Mouse (Mus musculus): ENCODE data around the gene Cd200.

Gene Cd200

DNA sequence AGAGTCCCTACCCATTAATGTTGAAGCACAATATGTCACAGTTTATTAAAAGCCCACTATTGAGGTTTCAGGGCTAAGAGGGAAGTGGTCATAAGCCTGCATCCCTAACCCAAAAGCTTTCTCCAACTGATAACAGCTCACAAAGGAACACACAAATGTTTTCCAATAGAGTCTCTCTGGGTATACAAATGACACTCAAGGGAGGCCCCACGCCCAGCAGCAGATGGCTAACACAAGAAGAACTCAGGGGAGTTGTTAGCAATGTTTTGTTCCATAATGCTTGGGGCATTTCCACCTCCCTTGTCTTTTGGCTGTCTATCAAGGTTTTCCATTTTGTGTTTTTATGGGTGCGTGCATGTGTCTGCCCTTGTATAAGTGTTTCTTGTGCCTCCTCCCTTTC lies 64.0 kb downstream of the Cd200 start:
- DNase-seq (ENCODE audit: extremely low read depth, low read depth), result no peak

GRCm38 (mm10) chr16:45336478-45336877 lies 72.4 kb downstream of the Cd200 start:
- no peak for DNase-seq (ENCODE audit: extremely low read depth, low read depth)

DNA sequence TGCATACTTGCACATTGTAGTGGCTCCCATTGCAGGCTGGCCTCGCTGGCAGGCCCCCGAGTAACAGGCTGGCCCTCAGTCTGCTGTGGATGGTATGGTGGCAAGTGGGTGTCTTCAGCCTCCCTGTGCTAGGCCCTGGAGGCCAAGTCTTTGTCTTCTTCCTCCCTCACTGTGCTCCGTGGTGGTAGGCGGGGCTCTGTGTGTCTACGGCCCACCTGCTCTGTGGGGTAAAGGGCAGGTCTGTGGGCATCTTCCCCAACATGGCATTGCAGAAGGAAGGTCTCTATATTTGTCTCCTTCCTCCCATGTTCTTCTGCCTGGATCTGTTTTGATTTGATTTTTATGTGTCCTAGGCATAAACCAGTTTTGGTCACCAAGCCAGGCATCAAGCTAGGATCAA lies 74.0 kb downstream of the Cd200 start:
- no peak for DNase-seq (ENCODE audit: extremely low read depth, low read depth)

DNA sequence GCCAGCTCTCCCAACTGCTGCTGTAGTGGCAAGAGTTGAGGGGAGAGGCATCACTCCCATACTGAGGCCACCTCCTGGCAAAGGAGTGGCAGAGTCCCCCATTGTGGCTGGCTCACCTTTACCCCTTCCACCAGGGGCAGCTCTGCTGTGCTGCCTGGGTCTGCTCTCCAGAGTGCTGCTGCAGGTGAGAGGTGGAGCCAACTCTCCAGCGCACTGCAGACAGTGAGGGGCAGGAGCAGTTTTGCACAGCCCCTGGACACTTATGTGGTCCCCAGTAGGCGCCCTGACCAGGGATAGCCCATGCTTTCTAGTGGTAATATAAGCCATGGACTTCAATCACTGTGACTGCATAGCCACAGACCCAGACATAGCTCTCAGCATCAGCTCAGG lies 74.5 kb downstream of the Cd200 start:
- no peak for DNase-seq (ENCODE audit: extremely low read depth, low read depth)

GRCm38 (mm10) chr16:45333678-45334375 lies 75.0 kb downstream of the Cd200 start:
- no peak for DNase-seq (ENCODE audit: extremely low read depth, low read depth)

DNA sequence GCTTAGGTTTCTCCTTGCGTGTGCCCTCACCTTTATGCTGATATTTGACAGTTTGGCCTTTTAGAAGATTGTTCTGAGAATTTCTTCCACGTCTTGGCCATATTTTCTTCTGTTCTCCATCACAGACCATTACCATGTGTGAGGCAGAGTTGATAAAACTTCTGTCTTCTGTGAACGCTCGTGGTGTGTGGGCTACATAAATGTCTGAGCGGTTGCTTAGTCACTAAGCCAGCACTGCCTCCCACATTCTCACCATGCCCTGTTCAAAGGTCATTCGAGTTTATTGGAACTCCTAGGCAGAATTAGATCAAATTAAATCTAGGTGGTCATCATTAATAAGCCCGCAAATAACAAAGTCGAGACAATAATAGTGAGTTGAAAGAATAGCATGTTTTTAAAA lies 76.3 kb downstream of the Cd200 start:
- no peak for DNase-seq (ENCODE audit: extremely low read depth, low read depth)
